Mouse (Mus musculus) cerebellum, postnatal 14 days (tissue): ENCODE measurements around the gene Elmsan1.

ENCODE experiments used
- DNase-seq, 2 experiments: peaks; one replicate each; pipeline ENCODE4 v3.0.0; 2021; ENCODE audit warnings: mixed read lengths in 2 of 2

The Elmsan1 gene

DNA sequence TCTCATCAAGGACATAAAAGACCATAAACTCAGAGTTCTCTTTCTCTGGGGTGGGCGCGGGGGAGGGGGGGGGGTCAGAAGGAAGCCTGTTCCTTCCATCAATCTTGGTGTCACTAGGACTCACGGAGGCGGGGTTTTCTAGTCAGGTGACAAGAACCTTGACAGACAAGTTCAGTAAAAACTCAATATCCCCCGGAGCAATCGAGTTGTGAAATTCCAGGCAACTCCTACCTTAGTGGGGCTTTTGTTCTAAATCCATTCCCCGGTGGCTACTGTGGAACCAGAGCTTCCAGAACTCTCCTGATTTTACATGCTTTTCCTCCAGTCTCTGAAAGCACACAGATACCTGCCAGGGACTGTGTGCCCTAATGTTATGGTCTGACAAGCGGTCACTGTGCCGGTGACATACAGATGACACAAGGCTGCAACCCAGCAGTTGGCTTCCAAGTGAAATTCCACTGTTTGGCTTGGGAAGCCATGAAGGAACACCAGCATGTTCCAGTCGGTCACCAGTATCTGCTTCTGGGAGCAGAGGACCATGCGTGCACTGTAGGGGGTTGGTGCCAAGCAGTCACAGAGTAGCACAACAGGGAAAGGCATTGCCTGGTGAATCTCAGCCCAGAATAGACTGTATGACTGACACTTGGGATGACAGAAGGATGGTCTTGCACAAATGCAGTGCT lies 2.8 kb downstream of the Elmsan1 start:
- DNase-seq, result no peak

DNA sequence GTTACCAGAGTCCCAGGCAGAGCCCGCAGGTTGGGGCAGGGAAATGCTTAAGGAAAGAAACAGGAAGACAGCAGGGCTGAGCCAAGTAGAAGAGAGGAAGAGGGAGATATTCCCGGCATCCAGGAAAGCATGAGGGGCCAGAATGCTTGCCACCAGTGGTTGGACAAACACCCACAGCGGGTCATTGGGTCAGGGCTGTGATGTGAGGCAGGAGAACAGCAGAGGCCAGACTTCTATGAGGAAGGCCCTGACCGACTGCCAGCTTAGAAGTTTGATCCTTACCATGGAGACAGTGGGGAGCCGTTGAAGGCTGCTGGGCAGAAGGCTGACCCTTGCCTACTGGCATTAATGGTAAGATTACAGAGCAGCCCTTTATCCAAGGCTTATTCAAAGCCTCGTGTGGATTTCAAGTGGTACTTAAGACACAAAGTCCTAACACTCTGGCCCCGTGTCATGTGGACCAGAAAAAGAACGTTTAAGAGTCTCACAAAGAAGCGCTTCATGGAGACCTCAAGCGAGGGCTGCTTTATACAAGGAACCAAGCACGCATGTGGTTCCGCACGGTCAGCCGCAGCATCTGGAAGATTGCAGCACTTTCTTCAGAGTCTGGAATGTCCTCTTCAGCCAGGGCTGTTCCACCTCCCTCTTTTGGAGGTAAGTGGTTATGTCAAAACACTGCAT lies 4.0 kb downstream of the Elmsan1 start:
- DNase-seq, result no peak

DNA sequence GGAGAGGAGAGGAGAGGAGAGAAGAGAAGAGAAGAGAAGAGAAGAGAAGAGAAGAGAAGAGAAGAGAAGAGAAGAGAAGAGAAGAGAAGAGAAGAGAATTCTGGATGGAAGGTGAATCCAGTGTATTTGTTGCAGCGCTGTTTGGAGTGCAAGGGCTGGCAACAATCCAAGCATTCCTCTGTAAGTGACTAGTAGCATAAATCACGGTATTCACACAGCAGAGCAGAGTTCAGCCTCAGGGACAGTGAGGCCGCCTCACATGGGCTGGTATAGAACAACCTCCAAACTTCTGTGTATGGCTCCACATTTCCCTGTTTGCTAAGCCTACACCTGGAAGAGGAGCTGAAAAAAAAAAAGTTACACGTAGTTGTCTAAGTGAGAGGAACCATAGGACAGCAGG lies 6.4 kb downstream of the Elmsan1 start:
- DNase-seq, result no peak

DNA sequence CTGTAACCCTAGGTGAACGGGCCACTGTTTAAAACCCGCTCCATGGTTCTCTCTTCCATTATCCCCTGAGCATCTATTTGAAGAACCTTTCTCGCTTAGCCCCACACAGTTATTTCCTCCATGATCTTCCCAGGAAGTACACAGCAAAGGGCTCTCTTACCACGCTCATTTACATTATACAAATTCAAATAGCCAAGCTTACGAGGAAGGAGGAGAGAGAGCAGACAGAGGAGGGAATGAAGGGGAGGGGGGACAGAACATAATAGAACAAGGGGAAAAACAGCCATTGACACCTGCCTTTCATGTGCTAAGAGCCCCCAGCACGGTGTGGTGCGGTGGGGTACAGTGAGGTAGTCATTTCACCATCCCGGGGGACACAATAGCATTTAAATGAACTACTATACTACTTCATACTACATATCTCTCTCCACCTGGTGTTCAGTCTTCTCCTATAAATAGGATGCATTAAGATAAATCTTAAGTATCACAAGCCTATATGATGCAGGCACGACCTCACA lies 7.6 kb downstream of the Elmsan1 start:
- DNase-seq, result no peak

DNA sequence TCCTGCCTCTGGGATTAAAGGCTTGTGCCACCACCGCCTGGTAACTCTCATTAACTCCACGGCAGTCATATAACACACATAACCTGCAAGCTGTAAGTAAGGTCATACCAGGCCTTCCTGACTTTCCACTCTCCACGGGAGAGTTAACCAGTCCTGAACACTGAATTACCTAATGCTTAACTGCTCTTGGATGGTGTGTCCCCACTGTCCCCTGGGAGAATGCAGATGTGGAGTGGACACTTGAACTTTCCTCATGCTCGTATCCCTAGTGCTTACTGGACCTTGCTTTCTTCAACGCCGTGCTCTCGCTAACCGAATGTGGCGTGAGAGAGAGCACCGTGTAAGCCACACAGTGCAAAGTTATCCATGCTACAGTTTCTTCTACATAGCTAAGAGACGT lies 8.4 kb downstream of the Elmsan1 start:
- no peak for DNase-seq

DNA sequence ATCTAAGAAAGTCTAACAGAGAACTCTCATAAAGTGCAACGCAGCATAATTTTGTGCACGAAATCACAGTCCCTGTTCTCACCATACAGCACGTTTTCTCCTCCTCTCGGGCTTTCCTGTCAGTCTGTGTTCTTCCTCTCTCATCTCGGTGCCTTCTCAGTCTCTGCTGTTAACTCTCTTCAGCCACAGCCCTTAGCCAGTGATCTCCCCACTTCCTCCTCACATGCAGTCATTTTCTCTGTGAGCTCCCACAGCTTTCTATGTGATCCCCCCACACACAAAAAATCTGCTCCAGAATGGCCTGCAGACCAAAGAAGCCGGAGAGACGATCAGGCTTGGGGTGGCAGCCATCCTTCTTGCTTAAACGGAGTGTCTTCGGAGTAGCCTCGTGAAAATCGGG lies 9.6 kb downstream of the Elmsan1 start:
- no peak for DNase-seq

DNA sequence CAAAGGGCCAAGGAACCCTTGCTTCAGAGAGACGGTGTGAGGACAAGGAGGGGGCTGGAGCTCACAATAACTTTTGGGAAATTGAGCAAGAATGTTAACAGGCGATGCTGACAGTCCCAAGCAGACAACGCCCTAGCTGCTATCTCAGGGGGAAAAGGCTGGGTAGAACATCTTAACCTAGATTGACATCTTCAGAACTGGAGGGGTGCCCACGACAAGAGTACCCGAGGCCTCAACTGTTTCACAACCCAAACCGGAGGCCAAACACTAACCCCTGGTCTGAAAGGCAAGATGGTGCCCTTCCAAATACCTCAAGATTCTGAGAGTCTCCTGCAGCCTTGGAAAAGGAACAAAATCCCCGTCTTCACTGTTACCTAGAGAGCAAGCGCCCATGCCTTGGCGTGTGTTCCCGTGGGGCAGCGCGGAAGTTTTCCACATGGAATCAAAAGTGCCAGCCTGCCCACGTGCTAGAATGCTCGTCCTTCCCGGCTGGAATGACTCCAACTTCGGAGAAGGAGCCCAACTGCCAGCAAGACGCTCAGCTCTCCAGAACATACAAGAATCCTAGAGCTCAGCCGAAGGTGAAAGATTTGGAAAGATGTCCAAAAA lies 11.4 kb downstream of the Elmsan1 start:
- DNase-seq, result no peak

DNA sequence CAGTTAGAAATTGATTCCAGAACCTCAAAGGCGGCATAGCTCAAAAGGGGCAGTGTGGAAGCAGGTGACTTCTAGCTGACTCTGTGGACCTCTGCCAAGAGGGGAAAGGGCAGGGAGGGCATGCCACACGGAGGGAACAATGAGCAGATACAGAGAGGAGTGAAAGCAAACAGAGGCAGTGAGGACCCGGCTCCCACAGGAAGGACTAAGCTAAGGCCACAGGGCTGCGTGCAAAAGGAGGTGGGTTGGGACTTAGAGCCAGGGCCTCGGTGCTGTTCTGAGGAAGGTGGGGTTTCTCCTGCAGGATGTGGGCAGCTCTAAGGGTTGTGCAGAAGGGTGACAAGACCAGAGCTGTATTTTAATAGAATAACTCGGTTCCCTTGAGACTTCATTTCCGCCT lies 12.2 kb downstream of the Elmsan1 start:
- DNase-seq, result no peak

DNA sequence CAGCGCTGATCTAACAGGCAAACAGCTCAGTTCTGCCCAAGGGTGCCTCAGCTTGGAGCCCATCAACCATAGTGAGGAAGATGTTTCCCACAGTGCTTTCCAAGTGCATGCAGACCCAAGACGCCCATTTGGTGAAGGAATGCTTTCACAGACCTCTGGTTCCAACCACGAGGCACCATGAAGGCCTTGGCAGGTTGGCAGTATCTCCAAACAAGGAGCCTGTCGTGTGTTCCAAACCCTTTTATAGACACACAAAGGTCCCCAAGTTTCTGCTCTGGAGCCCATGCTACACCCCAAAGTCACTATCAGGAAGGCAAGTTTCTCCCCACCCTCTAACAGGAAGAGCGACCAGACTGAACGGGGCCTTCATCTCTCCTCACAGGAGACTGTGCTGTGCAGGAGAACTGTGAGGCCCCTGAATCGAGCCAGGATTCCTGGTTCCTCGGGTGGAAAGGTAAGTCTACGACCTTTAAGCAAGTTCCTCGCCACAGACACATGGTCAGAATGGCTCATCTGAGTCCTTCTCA lies 13.0 kb downstream of the Elmsan1 start:
- no peak for DNase-seq

DNA sequence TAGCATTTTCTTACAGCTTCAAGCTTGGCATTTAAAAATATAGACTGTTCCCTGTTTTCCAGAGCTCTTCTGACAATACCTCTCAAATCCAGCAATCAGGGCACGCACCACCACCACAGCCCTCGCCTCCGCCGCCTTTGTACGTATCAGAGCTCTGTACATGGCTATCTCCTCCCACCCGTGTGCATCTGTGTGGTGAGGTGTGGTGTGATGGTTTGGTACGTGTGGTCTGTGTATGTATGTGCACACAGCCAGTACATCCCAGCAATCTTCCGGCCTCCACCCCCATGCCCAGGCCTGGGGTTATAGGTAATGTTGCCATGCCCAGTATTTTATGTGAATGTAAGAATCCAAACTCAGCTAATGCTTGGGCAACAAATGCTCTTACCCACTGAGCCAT lies 14.0 kb downstream of the Elmsan1 start:
- no peak for DNase-seq

DNA sequence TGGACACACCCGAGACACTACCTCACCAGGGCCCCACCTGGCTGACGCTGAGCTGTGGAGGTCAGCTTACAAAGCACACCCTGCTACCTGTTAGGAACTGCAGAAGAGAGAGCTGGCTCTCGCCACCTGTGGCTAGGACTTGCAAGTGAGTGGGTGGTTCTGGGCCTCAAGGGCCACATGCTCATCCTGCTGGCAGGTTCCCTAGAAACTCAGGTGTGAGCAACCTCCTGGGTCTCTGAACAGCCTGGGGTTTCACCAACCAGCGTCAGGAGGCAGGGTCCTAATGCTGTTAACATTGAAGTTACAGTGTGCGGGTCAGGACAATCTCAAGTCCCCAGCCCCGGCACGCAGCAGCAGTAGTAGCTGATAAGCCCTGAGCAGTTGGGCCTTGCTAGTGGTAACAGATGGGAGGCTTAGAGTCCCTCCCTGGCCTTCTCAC lies 14.9 kb downstream of the Elmsan1 start:
- DNase-seq, result no peak

DNA sequence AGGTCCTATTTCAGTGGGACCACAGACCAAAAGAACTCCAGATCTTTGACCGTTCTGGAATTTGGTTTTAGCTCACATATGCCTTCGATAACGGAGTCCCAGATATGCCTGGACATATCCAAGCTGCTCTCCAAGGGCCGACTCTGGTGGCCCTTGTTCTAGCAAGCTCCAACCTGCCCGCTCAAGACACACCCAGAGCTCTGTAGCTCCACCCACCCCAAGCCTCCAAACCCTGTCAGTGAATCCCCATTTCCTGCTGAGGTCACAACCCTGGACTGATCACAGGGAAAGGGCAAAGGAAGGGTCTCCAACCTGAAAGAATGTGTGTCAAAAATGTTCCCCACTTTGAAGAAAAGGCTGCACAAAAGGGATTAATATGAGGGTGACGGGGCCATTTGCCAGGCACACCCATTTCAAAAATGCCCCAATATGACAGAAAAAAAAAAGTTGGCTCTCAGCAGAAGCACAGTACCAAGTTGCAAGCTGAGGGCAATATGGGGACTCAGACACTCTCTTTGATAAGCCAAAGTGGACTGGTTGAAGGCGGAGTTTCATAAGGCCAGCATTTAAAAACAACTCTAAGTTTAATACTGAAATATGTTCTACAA lies 15.4 kb downstream of the Elmsan1 start:
- no peak for DNase-seq

DNA sequence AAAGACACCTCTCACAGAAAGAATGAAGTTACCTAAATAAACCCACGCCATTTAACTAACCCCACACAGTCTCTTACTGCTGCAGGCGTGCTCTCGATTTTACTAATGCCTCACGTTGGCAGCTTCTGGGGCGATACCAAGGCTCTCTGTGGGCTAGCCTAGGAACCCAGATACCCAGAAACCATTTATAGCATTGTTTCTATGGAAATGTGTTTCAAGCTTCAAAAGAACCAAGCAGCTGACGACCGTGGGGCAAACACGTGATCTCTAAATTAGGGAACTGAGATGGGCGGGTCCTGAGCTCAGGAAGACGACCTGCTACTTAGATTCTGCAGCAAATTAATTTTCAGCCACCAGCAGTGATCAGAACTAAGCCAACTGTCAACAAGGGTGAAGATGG lies 16.1 kb downstream of the Elmsan1 start:
- no peak for DNase-seq

DNA sequence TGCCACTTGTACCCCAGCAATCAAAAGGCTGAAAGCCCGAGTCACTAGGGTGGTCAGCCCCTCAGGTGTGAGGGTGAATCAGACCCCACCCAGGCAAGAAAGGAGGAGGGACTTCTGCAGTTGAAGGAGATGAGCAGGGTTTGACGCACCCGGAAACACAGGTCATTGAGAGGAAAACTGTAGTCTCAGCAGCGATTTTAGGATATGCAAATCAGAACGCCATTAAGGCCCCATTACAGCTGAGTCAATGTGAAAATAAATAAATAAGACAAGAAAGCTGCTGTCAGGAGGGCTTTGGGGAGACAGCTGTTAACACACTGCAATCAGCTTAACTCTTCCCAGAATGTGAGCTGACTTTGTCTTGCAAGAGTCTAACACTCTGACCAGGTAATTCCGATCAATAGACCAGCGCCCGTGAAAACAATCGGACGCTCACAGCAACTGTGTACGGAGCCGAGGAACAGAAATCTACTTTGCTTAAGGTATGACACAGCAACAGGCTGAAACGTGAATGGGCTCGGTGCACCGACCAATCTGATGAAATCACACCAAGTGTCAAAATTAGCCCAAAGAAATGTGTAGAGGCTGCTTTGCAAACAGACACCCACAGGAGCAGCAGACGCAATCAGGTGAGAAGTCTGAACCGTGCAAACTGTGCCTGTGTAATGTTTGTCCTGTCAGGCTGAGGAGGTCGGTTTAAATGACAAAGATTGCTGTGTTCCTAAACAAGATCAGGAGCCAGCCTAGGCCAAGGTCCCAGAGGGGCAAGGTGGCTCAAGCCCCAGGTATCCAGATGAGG lies 16.8 kb downstream of the Elmsan1 start:
- DNase-seq, result no peak

DNA sequence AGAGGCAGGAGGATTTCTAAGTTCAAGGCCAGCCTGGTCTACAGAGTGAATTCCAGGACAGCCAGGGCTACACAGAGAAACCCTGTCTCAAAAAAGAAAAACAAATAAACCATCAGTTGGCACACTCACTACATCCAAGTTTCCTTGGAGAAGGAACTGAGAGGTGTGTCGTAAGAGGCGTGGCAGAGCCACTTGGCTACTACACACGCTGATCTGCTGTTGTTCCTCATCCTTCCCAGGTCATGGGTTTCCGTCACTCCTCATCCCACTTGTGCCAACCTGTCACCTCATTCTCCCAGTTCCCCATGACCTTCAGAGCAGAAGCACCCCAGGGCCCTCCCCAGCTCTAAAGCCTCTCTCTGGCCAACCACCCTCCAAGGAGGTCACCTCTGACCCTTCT lies 17.5 kb downstream of the Elmsan1 start:
- no peak for DNase-seq

DNA sequence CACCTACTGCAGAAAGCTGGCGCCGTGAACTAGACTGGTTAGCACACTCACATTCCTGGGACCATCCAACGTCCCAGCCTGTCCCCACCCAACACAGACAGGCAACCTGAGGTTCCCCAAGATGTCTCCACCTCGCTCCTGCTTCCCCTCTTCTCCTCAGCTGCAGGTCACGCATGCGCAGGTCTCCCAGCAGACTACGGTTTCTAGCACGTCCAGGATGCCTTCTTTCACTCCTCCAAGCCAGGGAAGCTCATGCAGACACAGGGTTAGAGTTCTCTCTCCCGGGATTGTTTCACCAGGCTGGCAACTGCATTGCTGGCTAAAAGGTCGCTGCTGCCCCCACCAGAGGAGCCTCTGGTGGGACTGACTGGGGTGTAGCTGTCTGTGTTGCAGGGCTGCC lies 19.8 kb downstream of the Elmsan1 start:
- DNase-seq, result no peak

DNA sequence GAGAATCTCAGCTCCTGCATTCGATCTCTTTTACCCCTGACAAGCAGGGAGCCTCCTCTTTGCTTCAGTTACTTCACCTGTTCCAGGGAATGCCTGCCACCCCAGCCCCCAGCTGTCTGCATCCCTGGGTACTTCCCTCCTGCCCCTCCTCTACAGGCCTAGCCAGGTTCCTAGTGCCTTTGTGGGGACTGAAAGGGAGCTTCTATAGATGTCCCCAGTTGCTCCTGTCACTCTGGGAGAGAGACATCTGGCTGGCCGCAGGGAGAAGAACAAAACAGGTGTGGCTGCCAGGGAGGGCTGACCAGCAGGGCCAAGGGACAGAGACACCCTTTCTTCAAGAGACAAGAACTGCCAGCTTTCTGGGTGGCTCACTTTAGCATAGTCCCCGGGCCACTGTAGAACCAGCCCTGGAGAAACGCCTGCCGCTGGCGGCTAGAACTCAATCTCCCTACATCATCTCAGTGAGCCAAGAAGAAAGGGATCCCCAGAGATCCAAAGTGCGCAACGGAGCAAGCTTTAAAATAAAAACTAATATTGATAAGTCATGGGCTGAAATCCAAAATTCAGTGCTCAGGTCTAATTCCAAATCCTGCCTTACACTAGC lies 20.5 kb downstream of the Elmsan1 start:
- no peak for DNase-seq

DNA sequence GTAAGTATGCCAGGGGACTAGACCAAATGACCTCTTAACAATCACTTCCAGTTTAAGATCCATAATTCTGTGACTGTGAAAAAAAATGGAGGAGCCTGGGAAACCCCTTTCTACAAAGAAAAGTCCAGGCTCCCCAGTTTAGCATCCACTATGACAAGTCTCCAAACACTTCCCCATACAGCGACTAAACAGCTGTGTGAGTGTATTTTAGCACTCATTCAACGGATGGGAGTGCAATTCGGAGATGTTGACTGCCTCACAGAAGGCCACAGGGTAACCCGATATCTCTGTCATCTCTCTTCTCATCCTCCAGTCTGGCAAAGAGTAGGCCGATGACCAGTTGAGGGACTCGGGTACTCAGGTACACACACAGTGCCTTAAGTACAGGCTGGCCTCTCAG lies 23.5 kb downstream of the Elmsan1 start:
- no peak for DNase-seq

DNA sequence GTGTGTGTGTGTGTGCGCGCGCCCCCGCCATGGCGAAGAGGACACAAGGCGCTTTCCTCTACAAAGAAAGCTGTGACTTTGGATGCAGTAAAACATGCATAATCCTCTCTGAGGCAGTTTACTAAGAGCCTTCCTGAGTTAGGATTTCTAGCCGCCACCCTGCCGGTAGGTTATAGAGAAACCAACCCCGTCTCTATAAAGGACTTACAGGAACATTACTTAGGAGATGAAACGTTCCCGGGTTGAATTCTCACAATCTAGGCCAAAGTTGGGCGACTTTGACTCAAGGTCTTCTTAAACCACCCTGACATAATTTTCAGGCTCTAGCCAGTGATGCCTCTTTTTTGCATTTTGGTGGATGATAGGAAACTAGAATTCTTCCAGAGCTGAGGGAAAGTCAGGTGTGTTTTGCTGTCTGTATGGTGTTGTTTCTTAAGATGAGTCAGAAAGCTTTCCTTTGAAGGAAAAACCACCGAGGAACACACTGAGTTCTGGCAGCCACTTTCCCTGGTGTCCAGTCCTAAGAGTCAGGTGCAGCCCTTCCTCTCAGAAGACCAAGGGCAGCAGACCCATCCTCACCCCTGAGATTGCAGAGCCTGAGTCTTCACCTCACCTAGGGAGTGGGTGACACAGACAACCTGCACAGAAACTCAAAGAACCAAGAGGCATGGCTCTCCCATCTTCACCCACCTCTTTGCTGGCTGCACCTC lies 24.1 kb downstream of the Elmsan1 start:
- peak in 1 of 2 experiments; percentile 5 for DNase-seq

DNA sequence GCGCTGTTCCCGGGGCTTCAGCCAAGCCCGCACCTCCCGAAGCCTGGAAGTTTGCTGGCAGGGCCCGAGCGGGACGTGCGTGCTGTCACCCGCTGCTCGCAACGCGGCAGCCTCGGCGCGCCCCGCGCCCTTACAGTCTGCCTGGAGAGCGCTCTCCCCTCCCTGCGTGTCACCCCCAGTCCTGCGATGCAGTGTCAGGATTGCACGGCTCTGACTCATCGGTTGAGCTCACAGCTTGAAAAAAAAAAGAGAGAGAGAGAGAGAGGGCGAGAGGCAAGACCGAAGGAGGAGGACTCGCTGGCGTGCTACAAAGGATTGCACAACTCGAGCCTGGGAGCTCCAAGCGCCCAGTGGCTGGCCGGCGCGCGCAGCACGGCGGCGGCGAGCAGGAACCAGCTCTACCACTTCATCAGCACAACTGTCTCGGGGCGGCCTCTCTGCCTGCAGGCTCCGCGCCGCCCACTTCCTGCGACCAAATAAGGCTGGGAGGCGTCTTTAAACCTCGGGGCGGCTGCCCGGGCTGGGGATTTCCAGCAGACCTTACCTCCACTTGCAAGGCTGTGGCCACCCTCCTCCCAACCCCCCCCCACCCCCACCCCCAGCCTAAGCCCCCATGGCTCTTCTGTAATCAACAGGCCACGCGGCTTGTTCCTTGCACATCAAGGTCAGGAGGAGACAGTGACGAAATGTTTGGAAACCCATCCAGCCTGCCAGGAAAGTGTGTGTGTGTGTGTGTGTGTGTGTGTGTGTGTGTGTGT lies 24.9 kb downstream of the Elmsan1 start:
- DNase-seq, result peak; percentile 86
